Mouse (Mus musculus) c-Kit-negative CD71-positive TER-119-positive erythroid progenitor cells, embryonic 14.5 days (primary cell): ENCODE measurements around the gene Dennd1a.
A peak's percentile ranks its signal among the peaks of the same experiment; 100 is the strongest.

Source experiments
- DNase-seq: peaks from one replicate; pipeline ENCODE4 v3.0.0-alpha.2; 2013; ENCODE audit warnings: low read depth, low spot score

The Dennd1a gene

GRCm38 (mm10) chr2:38164326-38165035 is 122.7 kb downstream of the Dennd1a start:
- DNase-seq = no peak

DNA sequence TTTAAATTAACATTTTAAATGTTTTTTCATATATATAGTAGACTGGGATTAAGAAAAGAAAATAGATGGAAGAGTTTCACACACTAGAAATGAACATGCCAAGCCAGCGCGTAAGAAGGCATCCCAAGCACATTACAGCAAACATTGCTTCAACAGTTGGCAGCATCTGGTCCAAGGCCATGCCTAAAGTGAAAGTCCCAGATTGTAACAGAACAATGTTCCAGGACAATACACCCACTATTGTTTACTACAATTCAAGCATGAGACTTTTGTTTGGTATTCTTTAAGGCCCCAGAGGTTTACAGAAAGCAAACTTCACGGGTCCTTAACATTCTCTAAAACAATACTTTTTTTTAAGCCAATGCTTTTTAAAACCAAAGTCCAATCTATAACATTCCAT is 124.7 kb downstream of the Dennd1a start:
- DNase-seq = no peak

DNA sequence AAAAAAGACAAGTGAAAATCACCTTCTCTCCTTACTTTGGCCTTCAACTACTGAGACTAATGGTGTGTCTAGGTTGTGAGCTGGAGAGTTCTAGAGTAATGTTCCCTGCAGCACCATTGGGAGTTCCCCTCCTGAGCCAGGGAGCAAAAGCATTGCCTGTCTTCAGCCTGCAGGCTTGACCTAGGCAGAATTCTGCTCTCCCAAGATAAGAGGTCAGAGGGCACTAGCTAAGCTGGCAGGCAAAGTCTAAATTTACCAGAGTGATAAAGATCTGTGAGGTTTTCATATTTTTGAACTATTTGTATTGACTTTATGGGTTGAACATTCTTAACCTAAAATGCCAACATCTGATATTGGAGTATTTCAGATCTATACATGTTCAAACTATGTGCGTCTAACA is 125.7 kb downstream of the Dennd1a start:
- peak; percentile 34 for DNase-seq

DNA sequence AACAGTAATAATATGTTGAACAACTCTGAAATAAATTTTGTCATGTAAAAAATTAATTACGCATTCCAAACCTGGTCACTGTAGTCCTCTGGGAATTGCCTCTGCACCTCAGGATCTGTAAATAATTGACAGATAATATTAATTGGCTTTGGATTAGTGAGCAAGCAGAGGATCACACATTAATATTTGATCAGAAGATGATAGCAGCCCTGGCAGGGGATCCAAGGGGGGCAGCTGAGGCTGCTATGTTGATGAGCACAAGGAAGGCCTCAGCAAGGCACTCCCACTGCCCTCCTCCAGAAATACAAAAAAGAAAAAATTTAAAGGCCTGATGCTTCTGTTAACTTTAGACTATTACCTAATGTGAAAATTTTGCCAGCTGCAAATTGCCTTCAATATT is 127.5 kb downstream of the Dennd1a start:
- no peak for DNase-seq

DNA sequence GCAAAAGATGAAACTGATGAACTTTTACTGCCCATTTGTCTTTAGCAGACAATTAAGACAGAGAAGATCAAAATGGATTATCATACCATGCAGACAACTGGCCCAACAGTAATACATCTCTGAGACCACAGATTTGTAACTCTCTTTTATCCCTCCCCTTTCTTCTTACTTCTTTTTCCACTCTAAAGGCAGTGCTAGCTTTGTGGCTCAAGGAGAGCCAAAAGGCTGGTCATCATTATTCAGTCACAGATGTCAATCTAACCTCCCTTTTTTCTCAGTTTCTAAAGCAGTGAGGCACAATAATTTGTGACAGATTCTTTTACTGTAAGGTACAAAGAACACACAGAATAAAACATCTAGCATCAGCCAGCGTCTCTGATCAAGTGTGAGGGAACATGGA is 130.2 kb downstream of the Dennd1a start:
- DNase-seq = no peak

DNA sequence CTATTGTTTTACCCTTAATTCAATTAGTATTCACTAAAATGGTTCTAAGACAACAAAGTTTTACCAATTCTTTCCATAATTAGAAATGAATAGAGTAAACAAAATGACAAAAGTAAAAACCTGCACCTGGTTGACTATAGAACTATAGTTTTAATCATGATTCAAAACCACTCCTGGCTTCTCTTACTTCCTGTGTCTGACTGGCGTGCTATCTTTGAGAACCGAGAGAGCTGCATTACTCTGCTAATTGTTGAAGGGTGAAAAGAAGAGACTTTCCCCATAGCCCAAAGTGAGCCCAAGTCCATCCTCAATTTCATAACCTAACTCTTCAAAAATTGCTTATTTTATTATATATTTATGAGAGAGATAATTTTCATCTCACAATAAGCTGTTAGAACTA is 131.2 kb downstream of the Dennd1a start:
- DNase-seq = no peak

DNA sequence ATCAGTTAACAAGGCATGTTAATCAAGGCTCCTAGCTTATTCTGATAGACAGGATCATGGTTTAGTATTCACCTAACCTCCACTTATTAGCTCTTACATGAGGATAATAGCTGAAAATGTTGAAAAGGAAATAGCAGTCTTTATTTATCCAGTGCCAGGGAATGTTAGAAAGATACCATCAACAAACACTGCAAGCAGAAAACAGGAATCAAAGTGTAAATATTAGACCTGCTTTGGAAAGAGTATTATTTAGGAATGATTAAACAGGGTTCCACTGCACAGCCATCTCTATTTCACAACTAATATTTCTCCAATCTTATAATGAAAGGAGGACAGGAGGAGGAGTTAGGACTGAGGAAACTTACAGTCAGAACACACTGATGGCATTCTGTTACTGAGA is 142.4 kb downstream of the Dennd1a start:
- no peak for DNase-seq

DNA sequence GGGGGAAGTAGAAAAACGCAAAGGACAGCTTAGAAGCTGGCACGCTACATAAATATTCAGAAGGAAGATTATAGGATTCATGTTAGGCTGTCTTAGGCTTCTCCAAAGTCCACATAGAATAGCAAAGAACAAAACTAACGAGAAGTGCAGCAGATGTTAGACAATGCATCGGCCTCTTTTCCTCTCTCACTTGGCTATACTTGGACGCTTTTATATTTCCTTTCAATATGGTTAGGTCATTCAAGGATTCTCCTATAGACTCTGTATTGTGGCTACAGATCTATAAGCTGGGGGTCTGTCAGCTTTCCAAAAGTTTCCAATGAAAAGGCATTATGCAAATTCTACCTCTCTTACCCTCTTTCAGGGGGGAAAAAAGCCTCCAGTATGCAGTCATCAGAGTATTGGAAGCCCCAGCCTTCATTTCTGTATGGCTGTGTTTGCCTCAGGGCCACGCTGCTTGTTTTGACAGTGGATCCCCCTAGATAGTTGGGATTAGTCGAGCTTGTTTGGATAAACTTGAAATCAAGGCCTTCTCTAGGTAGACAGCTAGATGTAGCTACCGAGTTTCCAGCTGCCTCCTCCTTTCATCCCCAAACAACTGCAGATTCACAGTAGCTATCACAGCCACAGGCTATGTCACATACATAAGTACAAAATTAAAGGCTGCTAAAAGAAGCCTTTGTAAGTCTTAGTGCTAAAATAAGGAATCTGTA is 143.0 kb downstream of the Dennd1a start:
- DNase-seq = no peak

DNA sequence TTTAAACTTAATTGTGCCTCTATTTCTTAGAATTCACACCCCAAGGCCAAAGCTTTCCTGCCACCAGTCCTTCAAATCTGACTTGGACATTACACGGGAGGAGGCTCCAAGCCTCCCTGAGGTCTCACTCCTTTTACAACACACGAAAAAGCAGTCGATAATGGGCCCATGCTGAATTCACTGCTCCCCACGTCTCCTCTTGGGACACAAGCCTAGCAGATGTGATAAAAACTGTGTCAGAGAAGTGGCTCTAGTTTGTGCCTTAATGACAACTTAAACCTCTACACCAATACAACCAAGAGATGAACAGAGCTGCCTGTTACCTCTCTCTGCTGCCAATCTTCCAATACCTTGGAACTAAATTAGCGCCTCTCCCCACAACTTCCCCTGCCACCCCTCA is 144.3 kb downstream of the Dennd1a start:
- DNase-seq = no peak

GRCm38 (mm10) chr2:38142210-38142609 is 145.0 kb downstream of the Dennd1a start:
- DNase-seq = no peak

GRCm38 (mm10) chr2:38139536-38139935 is 147.7 kb downstream of the Dennd1a start:
- no peak for DNase-seq

- DNase-seq = no peak
Observed at GRCm38 (mm10) chr2:38137086-38137485, 150.1 kb downstream of the Dennd1a start.

DNA sequence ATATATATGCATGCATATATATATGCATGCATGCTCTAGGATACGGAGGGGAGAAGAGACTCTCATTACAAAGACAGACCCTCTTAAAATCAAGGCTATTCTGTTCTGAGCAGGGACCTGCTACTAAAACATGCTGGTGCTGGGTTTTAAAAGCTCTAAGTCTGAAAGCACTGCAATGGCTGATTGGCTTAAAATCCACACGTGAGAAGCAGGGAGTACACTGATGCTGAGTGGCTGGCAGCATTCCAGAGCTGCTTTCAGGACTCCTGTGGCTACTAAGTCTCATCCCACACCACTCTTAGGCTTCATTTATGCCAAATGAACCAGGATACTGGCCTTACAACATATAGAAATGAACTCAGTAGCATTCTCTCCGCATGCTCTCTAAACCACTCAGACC is 151.8 kb downstream of the Dennd1a start:
- no peak for DNase-seq

- no peak for DNase-seq
Observed at GRCm38 (mm10) chr2:38133036-38133825, 154.0 kb downstream of the Dennd1a start.

GRCm38 (mm10) chr2:38132233-38132822 is 154.9 kb downstream of the Dennd1a start:
- no peak for DNase-seq

- no peak for DNase-seq
Observed at GRCm38 (mm10) chr2:38131538-38131937, 155.7 kb downstream of the Dennd1a start.

DNA sequence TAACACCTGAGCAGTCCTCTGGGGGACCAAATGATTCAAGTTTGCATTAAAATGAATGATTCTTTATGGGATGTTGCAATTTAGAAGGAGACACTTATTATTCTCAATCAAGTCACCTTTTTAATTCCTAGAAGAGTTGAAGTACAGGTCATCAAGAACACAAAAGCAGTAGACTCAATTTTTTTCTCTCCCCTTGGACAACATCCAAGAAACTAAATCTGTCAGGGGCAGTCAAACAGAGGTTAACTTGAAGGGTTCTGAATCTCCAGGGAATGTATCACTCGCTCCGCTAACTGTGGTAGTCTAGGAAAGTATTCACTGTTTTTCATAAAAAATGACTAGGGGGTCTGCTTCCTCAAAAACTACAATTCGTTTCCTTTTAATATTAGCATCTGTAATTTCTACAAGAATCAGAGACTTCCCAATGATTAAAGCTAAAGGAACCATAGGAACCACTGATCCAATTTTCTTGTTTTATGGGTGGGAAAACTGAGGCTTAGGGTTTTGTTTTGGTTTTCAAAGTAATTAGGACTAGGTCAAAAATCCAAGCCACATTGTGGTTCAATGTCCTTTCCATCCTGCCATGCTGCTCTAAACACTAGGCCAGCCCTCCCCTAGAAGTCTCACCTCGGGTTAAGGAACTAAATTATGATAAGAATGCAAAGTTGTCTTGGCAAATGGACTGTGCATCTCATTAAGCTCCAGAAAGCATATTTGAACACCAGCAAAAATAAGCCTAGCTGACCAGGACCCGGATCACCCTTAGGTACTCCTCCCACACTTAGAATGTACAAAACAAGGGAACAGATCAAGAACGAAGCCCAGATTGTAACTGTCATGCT is 157.0 kb downstream of the Dennd1a start:
- no peak for DNase-seq

DNA sequence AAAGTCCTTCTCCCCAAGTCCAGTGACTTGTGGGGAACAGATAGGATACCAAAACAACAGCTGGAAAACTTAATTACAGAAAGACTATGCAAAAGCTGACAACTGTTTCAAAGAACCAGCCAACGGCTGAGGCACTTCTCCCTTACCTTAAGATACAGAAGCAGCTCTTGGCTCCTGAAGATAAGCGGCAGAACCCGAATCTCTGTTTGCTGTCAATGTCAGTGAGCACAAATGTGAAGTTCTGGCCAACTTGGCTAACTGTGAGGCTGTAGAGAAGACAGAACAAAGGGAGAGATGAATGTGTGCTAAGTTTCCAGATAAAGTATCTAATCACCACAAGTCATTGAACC is 160.8 kb downstream of the Dennd1a start:
- no peak for DNase-seq

DNA sequence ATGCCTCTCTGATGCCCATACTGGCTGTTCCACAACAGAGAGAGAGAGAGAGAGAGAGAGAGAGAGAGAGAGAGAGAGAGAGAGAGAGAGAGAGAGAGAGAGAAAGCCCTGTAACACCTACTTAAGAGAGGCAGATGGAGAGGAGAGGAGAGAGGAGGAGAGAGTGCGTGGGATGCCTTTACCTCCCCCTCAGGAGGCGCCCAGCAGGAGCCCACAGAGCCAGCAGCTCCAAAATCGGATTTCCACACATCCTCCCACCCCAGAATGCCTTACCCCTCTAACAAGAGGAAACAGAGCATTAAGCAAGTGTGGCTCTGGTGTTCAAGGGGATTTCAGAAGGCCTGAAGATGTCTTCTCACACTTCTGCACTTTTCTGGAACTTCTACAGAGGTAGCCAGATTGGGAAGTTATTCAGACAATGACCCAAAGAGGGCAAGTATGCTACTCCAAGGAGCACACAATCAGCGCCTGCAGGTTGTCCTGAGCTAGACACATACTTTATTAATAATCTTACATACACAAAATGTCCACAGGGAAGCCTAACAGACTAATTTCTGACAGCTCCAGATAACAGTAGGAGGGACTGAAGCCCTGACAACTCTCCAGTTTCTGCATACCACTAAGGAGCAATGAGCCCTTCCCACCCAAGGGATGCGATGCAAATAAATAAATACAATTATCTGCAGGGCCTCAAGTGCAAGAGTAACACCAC is 161.4 kb downstream of the Dennd1a start:
- DNase-seq = no peak

DNA sequence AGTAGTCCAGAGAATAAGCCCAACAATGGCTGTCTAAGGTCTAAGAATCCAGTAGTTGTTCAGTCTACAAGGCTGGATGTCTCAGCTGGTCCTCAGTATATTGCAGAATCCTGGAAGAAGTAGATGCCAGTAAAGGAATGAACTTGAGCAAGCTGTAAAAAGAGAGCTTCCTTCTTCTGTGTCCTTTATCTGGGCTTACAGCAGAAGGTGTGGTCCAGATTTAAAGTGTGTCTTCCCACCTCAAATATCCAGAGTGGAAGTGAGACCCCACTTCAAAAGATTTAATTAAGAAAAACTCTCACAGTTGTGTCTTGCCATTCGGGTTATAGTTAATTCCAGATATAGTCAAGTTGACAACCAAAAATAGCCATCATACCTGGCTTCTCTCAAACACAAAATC is 162.5 kb downstream of the Dennd1a start:
- DNase-seq = no peak

DNA sequence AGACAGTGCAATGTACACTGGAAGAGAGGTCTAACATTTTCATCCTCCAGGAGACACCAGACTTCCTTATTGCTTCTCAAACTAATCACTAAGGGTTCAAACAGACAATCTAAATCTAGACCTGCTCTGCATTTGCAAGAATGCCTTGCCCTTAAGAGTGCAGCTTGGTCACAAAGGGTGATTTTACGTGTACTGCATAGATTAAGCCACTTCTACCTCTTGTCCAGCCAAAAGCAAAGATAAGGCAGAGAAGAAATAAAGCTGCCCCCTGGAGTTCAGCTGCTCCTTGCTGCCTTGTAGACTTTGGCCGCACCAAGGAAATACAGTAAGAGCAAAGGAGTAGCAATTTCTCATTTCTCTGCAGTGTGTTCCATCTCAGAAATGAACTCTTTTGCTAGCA is 172.2 kb downstream of the Dennd1a start:
- no peak for DNase-seq
